Mouse (Mus musculus): ENCODE data around the gene Lamb1. TPM values are rescaled to one million over a fixed set of nuclear protein-coding genes. Genes with fewer than 3 reads are reported as not detected.

The Lamb1 gene
- polyA plus RNA-seq, 1 experiment: 96.1 TPM

DNA sequence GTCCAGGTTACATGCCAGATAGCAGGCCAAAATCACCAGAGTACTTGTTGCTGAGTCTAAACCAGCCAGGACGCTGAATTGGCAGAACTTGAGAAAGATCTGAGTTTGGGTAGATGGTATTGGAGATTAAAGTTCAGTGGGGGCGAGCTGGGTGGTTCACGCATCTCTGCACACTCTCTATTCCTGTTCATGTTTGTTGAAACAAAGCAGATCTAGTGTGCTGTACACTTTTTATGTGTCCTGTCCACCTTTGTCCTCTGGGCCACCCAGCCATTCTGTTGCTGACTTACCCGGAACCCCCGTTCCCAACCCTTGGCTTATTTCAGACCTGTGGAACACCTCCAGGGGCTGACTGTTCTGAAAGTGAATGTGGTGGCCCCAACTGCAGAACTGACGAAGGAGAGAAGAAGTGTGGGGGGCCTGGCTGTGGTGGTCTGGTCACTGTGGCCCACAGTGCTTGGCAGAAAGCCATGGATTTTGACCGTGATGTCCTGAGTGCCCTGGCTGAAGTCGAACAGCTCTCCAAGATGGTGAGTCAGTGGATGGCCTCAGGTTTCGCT, 58.2 kb downstream of the Lamb1 start:
- no peaks in the 10 kb centered on the region for H3K79me3 ChIP-seq (ENCODE audit: low read depth)
- H3K4me3 ChIP-seq (ENCODE audit: insufficient read depth, poor library complexity, severe bottlenecking): no peak overlapping the region
- H3K79me2 ChIP-seq (ENCODE audit: control insufficient read depth, insufficient read depth): no peaks in the 10 kb centered on the region
- TF ChIP-seq USF1 (IDR thresholded peaks at IDR 0.05; ENCODE audit: low read depth) (no peak), MYOG (IDR thresholded peaks at IDR 0.05; ENCODE audit: control insufficient read depth, extremely low read depth, insufficient read length) (no peak), MYOD1 (IDR thresholded peaks at IDR 0.05; ENCODE audit: control insufficient read depth, insufficient read length, low read depth) (no peak), CEBPB (IDR thresholded peaks at IDR 0.05; ENCODE audit: low read depth) (no peak), CTCF (IDR thresholded peaks at IDR 0.05; ENCODE audit: control insufficient read depth, insufficient read depth, insufficient read length) (no peak), FOSL1 (IDR thresholded peaks at IDR 0.05; ENCODE audit: insufficient read depth, low read length, poor library complexity, severe bottlenecking) (no peak), MAX (IDR thresholded peaks at IDR 0.05) (no peak)
- no peak overlapping the region for H3ac ChIP-seq (ENCODE audit: control insufficient read depth, insufficient read length, low read depth)
- H3K27me3 ChIP-seq (ENCODE audit: control insufficient read depth, insufficient read depth, insufficient read length): no peaks in the 10 kb centered on the region
- peaks cover 100% of the 10 kb centered on the region for H3K36me3 ChIP-seq (ENCODE audit: control insufficient read depth, insufficient read depth)

DNA sequence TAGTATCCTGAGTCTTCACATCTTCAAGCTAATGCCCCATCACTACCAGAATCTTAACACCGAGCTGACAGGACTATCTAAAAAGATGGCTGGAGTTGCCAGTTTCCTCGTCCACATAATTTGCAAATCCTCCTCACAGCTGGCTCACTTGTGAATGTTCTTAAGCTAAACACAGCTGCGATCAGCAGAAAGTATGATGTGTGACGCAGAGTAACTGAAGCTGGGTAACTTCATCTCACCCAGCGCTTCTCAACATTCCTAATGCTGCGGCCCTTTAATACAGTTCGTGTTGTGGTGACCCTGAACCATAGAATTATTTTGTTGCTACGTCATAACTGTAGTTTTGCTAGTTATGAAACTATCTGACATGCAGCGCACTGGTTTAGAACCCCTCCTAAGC, 62.1 kb downstream of the Lamb1 start:
- no peaks in the 10 kb centered on the region for H3K79me2 ChIP-seq (ENCODE audit: control insufficient read depth, insufficient read depth)
- H3ac ChIP-seq (ENCODE audit: control insufficient read depth, insufficient read length, low read depth): no peak overlapping the region
- TF ChIP-seq FOSL1 (IDR thresholded peaks at IDR 0.05; ENCODE audit: insufficient read depth, low read length, poor library complexity, severe bottlenecking) (no peak), CEBPB (IDR thresholded peaks at IDR 0.05; ENCODE audit: low read depth) (no peak), USF1 (IDR thresholded peaks at IDR 0.05; ENCODE audit: low read depth) (no peak)
- H3K79me3 ChIP-seq (ENCODE audit: low read depth): no peaks in the 10 kb centered on the region
- peaks cover 100% of the 10 kb centered on the region for H3K36me3 ChIP-seq (ENCODE audit: control insufficient read depth, insufficient read depth)
- H3K4me3 ChIP-seq (ENCODE audit: insufficient read depth, poor library complexity, severe bottlenecking): no peak overlapping the region
- no peaks in the 10 kb centered on the region for H3K27me3 ChIP-seq (ENCODE audit: control insufficient read depth, insufficient read depth, insufficient read length)

DNA sequence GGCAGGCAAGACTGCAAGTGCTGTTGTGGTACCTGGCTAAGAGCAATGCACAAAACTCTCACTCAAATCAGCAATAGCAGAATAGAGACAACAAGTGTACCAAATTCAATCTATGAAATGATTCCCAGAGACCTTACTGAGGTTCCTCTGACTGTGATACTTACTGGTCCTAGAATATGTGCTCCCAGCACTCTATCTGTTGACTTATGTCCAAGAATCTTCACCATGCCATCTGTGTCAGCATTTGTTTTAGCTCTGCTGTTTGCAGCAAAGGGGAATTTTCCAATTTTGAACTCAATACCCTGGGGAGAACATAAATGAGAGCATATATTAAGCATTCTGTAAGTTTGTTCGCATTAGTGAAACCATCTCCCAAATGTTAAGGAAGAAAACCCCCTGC, 68.2 kb downstream of the Lamb1 start:
- TF ChIP-seq MAX (IDR thresholded peaks at IDR 0.05) (no peak), MYOD1 (IDR thresholded peaks at IDR 0.05; ENCODE audit: control insufficient read depth, insufficient read length, low read depth) (no peak)
- H3K27me3 ChIP-seq (ENCODE audit: control insufficient read depth, insufficient read depth, insufficient read length): no peaks in the 10 kb centered on the region
- no peaks in the 10 kb centered on the region for H3K79me2 ChIP-seq (ENCODE audit: control insufficient read depth, insufficient read depth)
- peaks cover 98% of the 10 kb centered on the region for H3K36me3 ChIP-seq (ENCODE audit: control insufficient read depth, insufficient read depth)
- no peak overlapping the region for H3K4me3 ChIP-seq (ENCODE audit: insufficient read depth, poor library complexity, severe bottlenecking)
- no peaks in the 10 kb centered on the region for H3K79me3 ChIP-seq (ENCODE audit: low read depth)
- H3ac ChIP-seq (ENCODE audit: control insufficient read depth, insufficient read length, low read depth): no peak overlapping the region

GRCm38 (mm10) chr12:31350191-31350943, 85.3 kb downstream of the Lamb1 start:
- H3K4me3 ChIP-seq (ENCODE audit: insufficient read depth, poor library complexity, severe bottlenecking): peak overlapping the region; percentile 79
- no peaks in the 10 kb centered on the region for H3K27me3 ChIP-seq (ENCODE audit: control insufficient read depth, insufficient read depth, insufficient read length)
- H3ac ChIP-seq (ENCODE audit: control insufficient read depth, insufficient read length, low read depth): peak overlapping the region; percentile 71
- H3K79me2 ChIP-seq (ENCODE audit: control insufficient read depth, insufficient read depth): peaks cover 56% of the 10 kb centered on the region
- TF ChIP-seq CTCF (IDR thresholded peaks at IDR 0.05; ENCODE audit: control insufficient read depth, insufficient read depth, insufficient read length) (no peak), CEBPB (IDR thresholded peaks at IDR 0.05; ENCODE audit: low read depth) (peak; percentile 44)
- peaks cover 39% of the 10 kb centered on the region for H3K79me3 ChIP-seq (ENCODE audit: low read depth)
- H3K36me3 ChIP-seq (ENCODE audit: control insufficient read depth, insufficient read depth): peaks cover 37% of the 10 kb centered on the region

DNA sequence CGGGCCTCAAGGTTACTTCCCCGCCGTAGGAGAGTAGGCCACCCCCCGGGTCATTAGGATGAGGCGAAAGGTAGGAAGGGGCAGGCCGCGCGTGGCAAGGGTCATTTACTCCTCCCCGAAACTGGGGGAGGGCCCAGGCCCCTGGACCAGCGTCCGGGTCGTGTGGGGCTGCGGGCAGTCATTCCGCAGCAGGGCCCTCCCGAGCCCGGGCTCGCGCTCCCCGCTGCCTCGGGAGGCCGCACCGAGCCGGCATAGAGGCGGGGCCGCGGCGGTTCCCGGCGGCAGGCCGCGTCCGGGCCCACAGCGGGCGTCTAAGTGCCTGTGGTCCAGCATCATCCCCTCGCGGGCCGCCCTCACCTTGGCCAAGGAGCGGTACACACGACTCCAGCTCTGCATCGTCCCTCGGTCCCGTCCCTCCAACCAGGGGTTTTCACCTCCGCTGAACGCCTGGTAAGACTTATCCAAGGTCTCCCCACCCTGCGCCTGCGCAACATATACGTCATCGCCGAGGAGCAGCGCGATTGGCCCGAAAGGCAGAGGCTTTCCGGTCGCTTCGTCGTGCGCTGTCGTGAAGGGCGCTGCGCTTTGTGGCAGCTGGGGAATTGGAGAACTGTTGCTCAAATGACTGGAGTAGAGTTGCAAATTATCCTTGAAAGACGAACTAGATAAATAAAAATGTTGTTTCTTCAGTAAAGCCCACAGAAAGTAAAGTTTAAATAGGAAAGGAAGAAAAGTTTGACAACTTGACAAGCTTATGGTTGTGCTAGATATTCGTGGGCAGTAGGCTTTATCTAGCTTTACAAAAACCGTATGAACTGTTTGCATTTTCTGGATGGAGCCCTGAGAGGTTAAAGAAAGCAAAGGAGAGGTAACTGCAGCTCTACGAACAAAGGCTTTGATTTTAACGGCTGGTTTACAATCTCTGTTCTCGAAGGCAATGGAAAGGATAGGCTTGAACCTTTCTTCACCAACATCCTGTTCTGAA, 86.2 kb downstream of the Lamb1 start, which contains the start of gene Dld:
Dld (minus strand) TSS at position 510 of the 985 bp plus-strand sequence.
- no peaks in the 10 kb centered on the region for H3K27me3 ChIP-seq (ENCODE audit: control insufficient read depth, insufficient read depth, insufficient read length)
- peak within 1 kb of the TSS; percentile 79 for H3K4me3 ChIP-seq (ENCODE audit: insufficient read depth, poor library complexity, severe bottlenecking)
- H3ac ChIP-seq (ENCODE audit: control insufficient read depth, insufficient read length, low read depth): peak within 1 kb of the TSS; percentile 71
- peaks cover 33% of the 10 kb centered on the region for H3K36me3 ChIP-seq (ENCODE audit: control insufficient read depth, insufficient read depth)
- peaks cover 50% of the 10 kb centered on the region for H3K79me2 ChIP-seq (ENCODE audit: control insufficient read depth, insufficient read depth)
- H3K79me3 ChIP-seq (ENCODE audit: low read depth): peaks cover 36% of the 10 kb centered on the region
- TF ChIP-seq MAX (IDR thresholded peaks at IDR 0.05) (peak; percentile 45), CTCF (IDR thresholded peaks at IDR 0.05; ENCODE audit: control insufficient read depth, insufficient read depth, insufficient read length) (no peak)

DNA sequence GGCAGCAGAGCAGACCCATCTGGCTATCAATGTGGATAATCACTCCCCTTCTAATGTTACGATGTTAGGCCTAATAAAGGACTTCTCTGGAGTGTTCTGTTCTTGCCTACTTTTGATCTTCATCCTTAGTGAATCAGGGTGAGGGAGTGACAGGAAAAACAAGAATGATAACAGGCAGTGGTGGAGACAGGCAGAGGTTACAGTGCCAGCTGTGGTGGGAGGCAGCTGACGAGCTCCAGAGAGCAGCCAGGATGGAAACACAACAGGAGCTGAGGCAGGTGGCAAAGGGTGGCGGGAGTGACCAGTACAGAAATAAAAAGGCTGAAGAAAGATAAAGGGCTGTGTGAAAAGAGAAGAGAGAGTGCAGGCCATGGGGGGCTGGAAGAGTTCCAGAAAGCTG, 101.4 kb downstream of the Lamb1 start:
- Histone ChIP-seq H3K4me3 (ENCODE audit: insufficient read depth, poor library complexity, severe bottlenecking) (no peak overlapping the region), H3K79me2 (ENCODE audit: control insufficient read depth, insufficient read depth) (no peaks in the 10 kb centered on the region), H3ac (ENCODE audit: control insufficient read depth, insufficient read length, low read depth) (no peak overlapping the region), H3K36me3 (ENCODE audit: control insufficient read depth, insufficient read depth) (no peaks in the 10 kb centered on the region), H3K27me3 (ENCODE audit: control insufficient read depth, insufficient read depth, insufficient read length) (no peaks in the 10 kb centered on the region), H3K79me3 (ENCODE audit: low read depth) (no peaks in the 10 kb centered on the region)
- TF ChIP-seq MYOD1 (IDR thresholded peaks at IDR 0.05; ENCODE audit: control insufficient read depth, insufficient read length, low read depth) (no peak), USF1 (IDR thresholded peaks at IDR 0.05; ENCODE audit: low read depth) (no peak), CTCF (IDR thresholded peaks at IDR 0.05; ENCODE audit: control insufficient read depth, insufficient read depth, insufficient read length) (no peak), CEBPB (IDR thresholded peaks at IDR 0.05; ENCODE audit: low read depth) (no peak), MAX (IDR thresholded peaks at IDR 0.05) (no peak), MYOG (IDR thresholded peaks at IDR 0.05; ENCODE audit: control insufficient read depth, extremely low read depth, insufficient read length) (no peak), FOSL1 (IDR thresholded peaks at IDR 0.05; ENCODE audit: insufficient read depth, low read length, poor library complexity, severe bottlenecking) (no peak)

Measured in C2C12 (cell line).